Mouse (Mus musculus): Measurements from ENCODE around the gene Ttc30b.

DNA sequence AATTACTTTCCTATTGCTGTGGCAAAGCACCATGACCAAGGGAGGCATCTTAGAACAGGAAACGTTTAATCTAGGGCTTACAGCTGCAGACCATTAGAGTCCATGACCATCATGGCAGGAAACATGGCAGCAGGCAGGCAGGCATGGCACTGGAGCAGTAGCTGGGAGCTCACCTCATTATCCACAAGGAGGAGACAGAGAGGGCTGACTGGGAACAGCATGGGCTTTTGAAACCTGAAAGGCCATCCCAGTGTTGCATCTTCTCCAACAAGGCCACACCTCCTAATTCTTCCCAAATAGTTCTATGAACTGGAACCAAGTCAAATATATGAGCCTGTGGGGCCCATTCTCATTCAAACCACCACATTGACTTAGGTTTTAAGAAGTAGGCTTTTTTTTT is 38.1 kb downstream of the Ttc30b start:
- TF ChIP-seq ZNF384 (IDR thresholded peaks at IDR 0.05; ENCODE audit: low read depth, low read length) = 0 out of 2 replicates have a peak, but pooled peaks have one; percentile 18
- TF ChIP-seq HCFC1 (IDR thresholded peaks at IDR 0.05; ENCODE audit: borderline replicate concordance, insufficient read depth, low read length) = no peak
- TF ChIP-seq CHD2 (IDR thresholded peaks at IDR 0.05; ENCODE audit: low read depth, low read length) = no peak
- no peak for TF ChIP-seq MAFK (IDR thresholded peaks at IDR 0.05; ENCODE audit: insufficient read depth, low read depth, low read length)
- TF ChIP-seq ZC3H11A (IDR thresholded peaks at IDR 0.05; ENCODE audit: borderline replicate concordance, low read depth, low read length) = no peak

Data from ES-E14 (cell line).